Mouse (Mus musculus): Measurements from ENCODE around the gene Frmpd2. TPM values are rescaled to one million over a fixed set of nuclear protein-coding genes. Genes with fewer than 3 reads are reported as not detected.

Frmpd2 gene
- total and polyA plus RNA-seq, 3 experiments: not detected

- H3K27ac ChIP-seq (ENCODE audit: insufficient read depth, low read depth): no peak overlapping the region
- H3K9me3 ChIP-seq (replicated peaks; ENCODE audit: low read length): no peaks in the 10 kb centered on the region
- H3K4me1 ChIP-seq (ENCODE audit: control insufficient read depth in 1 of 2, insufficient read depth in 2 of 2): peaks cover 0 to 12% of the 10 kb centered on the region in 2 experiments; a peak in 2 of 4 replicates
- no peak for TF ChIP-seq TBP (conservative IDR thresholded peaks at IDR 0.05; ENCODE audit: low read depth, low read length)
- TF ChIP-seq ZMIZ1 (IDR thresholded peaks at IDR 0.05; ENCODE audit: low read depth, low read length): no peak
- no peak for TF ChIP-seq CTCF (conservative IDR thresholded peaks at IDR 0.05 in 1 of 2, IDR thresholded peaks at IDR 0.05 in 1 of 2; ENCODE audit: low read depth in 2 of 2, low read length in 2 of 2)
- TF ChIP-seq E2F4 (IDR thresholded peaks at IDR 0.05; ENCODE audit: insufficient replicate concordance, low read depth, low read length): no peak
- no peak for TF ChIP-seq RAD21 (IDR thresholded peaks at IDR 0.05; ENCODE audit: low read depth, low read length)
- no peak for TF ChIP-seq CHD1 (IDR thresholded peaks at IDR 0.05; ENCODE audit: low read depth, low read length)
- H3K27me3 ChIP-seq (replicated peaks): peaks cover 12% of the 10 kb centered on the region
- dilution Hi-C loops (cut with MboI; ENCODE audit: extremely low pct_ligation_motif_present, extremely low pct_unique_long_range_greater_than_20kb, low sequenced_read_pairs): no loop called here
- H3K4me2 ChIP-seq (ENCODE audit: insufficient read depth, low read depth, poor library complexity, severe bottlenecking): no peak overlapping the region
- in situ Hi-C loops (cut with MboI; ENCODE audit: low pct_ligation_motif_present, low pct_unique_long_range_greater_than_20kb, low sequenced_read_pairs): no loop called here
- no peak overlapping the region for H3K4me3 ChIP-seq (replicated peaks in 1 of 3; ENCODE audit: low read depth in 2 of 3, low read length in 2 of 3, poor library complexity in 1 of 3)
- no peak overlapping the region for H3K9ac ChIP-seq (ENCODE audit: insufficient read depth, low read depth)
- no peaks in the 10 kb centered on the region for H3K79me2 ChIP-seq (replicated peaks; ENCODE audit: control insufficient read depth, extremely low read depth, insufficient read depth, poor library complexity, severe bottlenecking)
- no peak for DNase-seq (ENCODE audit: extremely low read depth)
- no peaks in the 10 kb centered on the region for H3K36me3 ChIP-seq (replicated peaks in 1 of 2; ENCODE audit: control insufficient read depth in 1 of 2, insufficient read depth in 1 of 2, low read length in 1 of 2)
Measured at GRCm38 (mm10) chr14:33503311-33503710, 31.8 kb downstream of the Frmpd2 start.

- Histone ChIP-seq H3K9ac (ENCODE audit: insufficient read depth, low read depth) (no peak overlapping the region), H3K36me3 (replicated peaks in 1 of 2; ENCODE audit: control insufficient read depth in 1 of 2, insufficient read depth in 1 of 2, low read length in 1 of 2) (no peaks in the 10 kb centered on the region), H3K27me3 (replicated peaks) (peaks cover 14% of the 10 kb centered on the region), H3K27ac (ENCODE audit: insufficient read depth, low read depth) (no peak overlapping the region), H3K4me3 (replicated peaks in 1 of 3; ENCODE audit: low read depth in 2 of 3, low read length in 2 of 3, poor library complexity in 1 of 3) (no peak overlapping the region), H3K4me1 (ENCODE audit: control insufficient read depth in 1 of 2, insufficient read depth in 2 of 2) (peaks cover 0 to 6% of the 10 kb centered on the region in 2 experiments; a peak in 1 of 4 replicates), H3K4me2 (ENCODE audit: insufficient read depth, low read depth, poor library complexity, severe bottlenecking) (no peak overlapping the region), H3K9me3 (replicated peaks; ENCODE audit: low read length) (no peaks in the 10 kb centered on the region), H3K79me2 (replicated peaks; ENCODE audit: control insufficient read depth, extremely low read depth, insufficient read depth, poor library complexity, severe bottlenecking) (no peaks in the 10 kb centered on the region)
- dilution Hi-C loops (cut with MboI; ENCODE audit: extremely low pct_ligation_motif_present, extremely low pct_unique_long_range_greater_than_20kb, low sequenced_read_pairs): no loop called here
- no peak for DNase-seq (ENCODE audit: extremely low read depth)
- TF ChIP-seq POLR2AphosphoS2 (IDR thresholded peaks at IDR 0.05; ENCODE audit: low read depth, low read length): no peak
- no peak for TF ChIP-seq USF2 (conservative IDR thresholded peaks at IDR 0.05; ENCODE audit: low read depth, low read length)
- no peak for TF ChIP-seq ZKSCAN1 (IDR thresholded peaks at IDR 0.05; ENCODE audit: borderline replicate concordance, low read depth, low read length)
- no peak for TF ChIP-seq MAZ (IDR thresholded peaks at IDR 0.05; ENCODE audit: low read depth, low read length)
- TF ChIP-seq MXI1 (IDR thresholded peaks at IDR 0.05; ENCODE audit: low read depth, low read length): no peak
- TF ChIP-seq RCOR1 (conservative IDR thresholded peaks at IDR 0.05; ENCODE audit: low read depth, low read length): no peak
- no peak for TF ChIP-seq GABPA (IDR thresholded peaks at IDR 0.05; ENCODE audit: insufficient replicate concordance, low read depth, low read length)
- no peak for TF ChIP-seq PAX5 (IDR thresholded peaks at IDR 0.05; ENCODE audit: low read length)
- in situ Hi-C loops (cut with MboI; ENCODE audit: low pct_ligation_motif_present, low pct_unique_long_range_greater_than_20kb, low sequenced_read_pairs): no loop called here
Measured at GRCm38 (mm10) chr14:33506696-33507095, 35.2 kb downstream of the Frmpd2 start.

GRCm38 (mm10) chr14:33508660-33509059 lies 37.2 kb downstream of the Frmpd2 start:
- H3K9me3 ChIP-seq (replicated peaks; ENCODE audit: low read length): no peaks in the 10 kb centered on the region
- H3K27ac ChIP-seq (ENCODE audit: insufficient read depth, low read depth): no peak overlapping the region
- H3K4me2 ChIP-seq (ENCODE audit: insufficient read depth, low read depth, poor library complexity, severe bottlenecking): no peak overlapping the region
- no peaks in the 10 kb centered on the region for H3K79me2 ChIP-seq (replicated peaks; ENCODE audit: control insufficient read depth, extremely low read depth, insufficient read depth, poor library complexity, severe bottlenecking)
- no peak for DNase-seq (ENCODE audit: extremely low read depth)
- no peak overlapping the region for H3K4me3 ChIP-seq (replicated peaks in 1 of 3; ENCODE audit: low read depth in 2 of 3, low read length in 2 of 3, poor library complexity in 1 of 3)
- peaks cover 18% of the 10 kb centered on the region for H3K27me3 ChIP-seq (replicated peaks)
- no peaks in the 10 kb centered on the region for H3K36me3 ChIP-seq (replicated peaks in 1 of 2; ENCODE audit: control insufficient read depth in 1 of 2, insufficient read depth in 1 of 2, low read length in 1 of 2)
- dilution Hi-C loops (cut with MboI; ENCODE audit: extremely low pct_ligation_motif_present, extremely low pct_unique_long_range_greater_than_20kb, low sequenced_read_pairs): no loop called here
- in situ Hi-C loops (cut with MboI; ENCODE audit: low pct_ligation_motif_present, low pct_unique_long_range_greater_than_20kb, low sequenced_read_pairs): no loop called here
- no peak overlapping the region for H3K9ac ChIP-seq (ENCODE audit: insufficient read depth, low read depth)
- no peak for TF ChIP-seq TBP (conservative IDR thresholded peaks at IDR 0.05; ENCODE audit: low read depth, low read length)
- TF ChIP-seq MXI1 (IDR thresholded peaks at IDR 0.05; ENCODE audit: low read depth, low read length): no peak
- TF ChIP-seq KAT2A (IDR thresholded peaks at IDR 0.05; ENCODE audit: insufficient replicate concordance, low read length): no peak
- no peak for TF ChIP-seq TCF12 (IDR thresholded peaks at IDR 0.05; ENCODE audit: low read depth, low read length)
- no peak for TF ChIP-seq ELF1 (IDR thresholded peaks at IDR 0.05; ENCODE audit: low read depth, low read length)
- no peak for TF ChIP-seq HCFC1 (IDR thresholded peaks at IDR 0.05; ENCODE audit: low read depth, low read length)
- no peak for TF ChIP-seq SMC3 (IDR thresholded peaks at IDR 0.05; ENCODE audit: low read depth, low read length)
- no peak for TF ChIP-seq NRF1 (IDR thresholded peaks at IDR 0.05; ENCODE audit: low read depth, low read length)
- TF ChIP-seq MYC (IDR thresholded peaks at IDR 0.05; ENCODE audit: low read depth, low read length): no peak
- TF ChIP-seq MEF2A (IDR thresholded peaks at IDR 0.05; ENCODE audit: borderline replicate concordance, low read depth, low read length): no peak
- no peak for TF ChIP-seq POLR2AphosphoS2 (IDR thresholded peaks at IDR 0.05; ENCODE audit: low read depth, low read length)
- peaks cover 0 to 6% of the 10 kb centered on the region in 2 experiments; a peak in 1 of 4 replicates for H3K4me1 ChIP-seq (ENCODE audit: control insufficient read depth in 1 of 2, insufficient read depth in 2 of 2)

Measured in CH12.LX (cell line).